Mouse (Mus musculus) intestine, embryonic 15.5 days (tissue): ENCODE measurements around the gene Crnkl1. TPM values are rescaled to one million over a fixed set of nuclear protein-coding genes. Genes with fewer than 3 reads are reported as not detected.

Experiments
- ATAC-seq: fragments of 200-750 bp; cut with Nextera tagmentation; 2 replicates; pipeline ENCODE4 v1.8.0; 2017; ENCODE audit warnings: moderate TSS enrichment, moderate library complexity
- H3K27ac ChIP-seq: fragments of 300-500 bp; sonication (generic); 2 replicates; pipeline ENCODE4 v1.5.1; 2015; ENCODE audit warnings: mild to moderate bottlenecking, inconsistent platforms
- H3K27me3 ChIP-seq: fragments of 300-500 bp; sonication (generic); replicated peaks from 2 replicates; pipeline ENCODE4 v1.6.1; 2015; ENCODE audit warnings: inconsistent platforms
- H3K36me3 ChIP-seq: fragments of 300-500 bp; sonication (generic); 2 replicates; pipeline ENCODE4 v1.6.1; 2015; ENCODE audit warnings: inconsistent platforms
- H3K4me1 ChIP-seq: fragments of 300-500 bp; sonication (generic); replicated peaks from 2 replicates; pipeline ENCODE4 v1.6.1; 2015; ENCODE audit warnings: inconsistent platforms
- H3K4me2 ChIP-seq: fragments of 300-500 bp; sonication (generic); replicated peaks from 2 replicates; pipeline ENCODE4 v1.6.1; 2015; ENCODE audit warnings: mild to moderate bottlenecking, inconsistent platforms
- H3K4me3 ChIP-seq: fragments of 300-500 bp; sonication (generic); replicated peaks from 2 replicates; pipeline ENCODE4 v1.5.1; 2015; ENCODE audit warnings: inconsistent platforms
- H3K9ac ChIP-seq: fragments of 300-500 bp; sonication (generic); 2 replicates; pipeline ENCODE4 v1.6.1; 2015; ENCODE audit warnings: inconsistent platforms
- H3K9me3 ChIP-seq: fragments of 300-500 bp; sonication (generic); 2 replicates; pipeline ENCODE4 v1.6.1; 2016; ENCODE audit warnings: inconsistent platforms
- WGBS: fragments of 180-500 bp; shearing (Covaris S2); methylation state at CpG from one replicate; pipeline ENCODE4 v1.1.7; 2015; 5-methylcytosine and 5-hydroxymethylcytosine counted together
- polyA plus RNA-seq: library from polyadenylated mRNA; unstranded; fragments of >200 nt; fragmentation: Nextera tagmentation; extraction: Ambion mirVana; gene quantifications from 2 replicates; pipeline ENCODE4 v1.2.1, GENCODE M21; 2015

The Crnkl1 gene
- polyA plus RNA-seq: 17.8 and 20.7 TPM in 2 replicates

GRCm38 (mm10) chr2:145934339-145935231 is at the start of gene Crnkl1, which contains the start of gene Cfap61:
Gene Crnkl1 (minus strand): TSS chr2:145935014.
Gene Cfap61 (plus strand): TSS chr2:145934784.
- ATAC-seq: peak; percentile 99
- H3K9me3 ChIP-seq: no peaks in the 10 kb centered on the region
- H3K27ac ChIP-seq: no peak within 1 kb of the TSS
- peaks cover 6% of the 10 kb centered on the region; the same call in 1 of the 2 replicates for H3K4me1 ChIP-seq
- peak within 1 kb of the TSS; percentile 89 for H3K4me3 ChIP-seq
- H3K36me3 ChIP-seq: peaks cover 16% of the 10 kb centered on the region
- H3K27me3 ChIP-seq: no peaks in the 10 kb centered on the region
- under 1% methylated on average over 61 of the region's 61 CpGs for WGBS
- peak within 1 kb of the TSS; percentile 68 for H3K4me2 ChIP-seq
- peak within 1 kb of the TSS; percentile 55 for H3K9ac ChIP-seq

DNA sequence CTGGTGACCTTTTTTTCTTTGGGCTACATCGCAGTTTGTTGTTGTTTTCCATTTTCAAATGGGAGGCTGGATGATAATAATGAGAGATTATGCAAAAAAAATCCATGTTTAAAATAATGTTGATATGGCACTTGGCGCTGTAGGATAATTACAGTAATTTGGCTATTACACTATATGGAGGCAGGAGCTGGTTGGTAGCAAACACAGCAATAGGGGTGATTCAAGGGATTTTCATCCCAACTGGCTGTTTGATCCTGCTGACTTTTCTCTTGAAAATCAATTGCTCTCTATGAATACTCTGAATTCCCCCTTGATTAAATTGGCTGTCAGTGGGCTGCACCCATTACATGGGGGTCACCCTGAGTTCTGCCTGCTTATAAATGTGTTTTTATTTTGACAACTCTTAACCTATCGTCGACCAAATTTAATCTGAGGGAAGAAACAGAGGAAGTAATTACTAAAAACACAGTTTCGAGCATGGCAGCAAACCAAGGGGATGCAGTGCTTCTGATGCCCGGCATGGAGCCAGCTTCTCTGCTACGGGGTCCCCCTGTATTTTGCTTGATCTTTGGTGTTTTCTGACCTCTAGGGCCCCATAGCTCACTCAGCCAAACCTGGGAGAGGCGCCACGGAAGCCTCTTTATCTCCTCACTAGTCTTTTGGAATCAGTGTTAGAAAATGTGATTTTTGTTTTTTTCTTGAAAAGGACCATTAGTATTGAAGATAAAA is 47.7 kb upstream of the Crnkl1 start:
- ATAC-seq: no peak
- Histone ChIP-seq H3K4me2 (no peak overlapping the region), H3K27me3 (no peaks in the 10 kb centered on the region), H3K27ac (no peak overlapping the region), H3K9me3 (no peaks in the 10 kb centered on the region), H3K36me3 (no peaks in the 10 kb centered on the region), H3K4me3 (no peak overlapping the region), H3K9ac (no peak overlapping the region), H3K4me1 (no peaks in the 10 kb centered on the region)
- WGBS: 75% methylated on average over 9 of the region's 9 CpGs

GRCm38 (mm10) chr2:145981699-145982112 is 46.9 kb upstream of the Crnkl1 start:
- Histone ChIP-seq H3K4me2 (no peak overlapping the region), H3K27me3 (no peaks in the 10 kb centered on the region), H3K27ac (no peak overlapping the region), H3K4me3 (no peak overlapping the region), H3K4me1 (no peaks in the 10 kb centered on the region), H3K9me3 (no peaks in the 10 kb centered on the region), H3K36me3 (no peaks in the 10 kb centered on the region), H3K9ac (no peak overlapping the region)
- 50% methylated on average over 6 of the region's 6 CpGs for WGBS
- ATAC-seq: no peak

DNA sequence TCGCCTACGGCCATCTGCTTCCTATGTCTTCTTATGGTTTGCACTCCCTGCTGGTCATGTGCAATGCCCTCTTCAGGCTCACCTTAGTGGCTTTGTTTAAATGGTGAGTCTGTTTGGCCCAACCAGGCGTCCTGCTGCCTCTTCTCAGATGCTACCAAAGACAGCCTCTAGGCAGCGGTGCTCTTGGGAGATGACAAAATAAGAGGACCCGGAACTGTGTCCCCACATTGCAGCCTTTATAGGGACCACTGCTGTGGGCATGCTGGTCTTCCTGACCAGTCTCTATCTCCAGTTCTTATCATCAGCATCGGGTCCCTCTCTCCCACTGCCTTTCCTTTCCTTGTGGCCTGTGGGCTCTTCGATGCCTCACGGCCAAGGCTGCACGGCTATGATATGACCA is 46.1 kb upstream of the Crnkl1 start:
- WGBS: 81% methylated on average over 9 of the region's 9 CpGs
- H3K4me1 ChIP-seq: no peaks in the 10 kb centered on the region
- H3K36me3 ChIP-seq: no peaks in the 10 kb centered on the region
- no peak overlapping the region for H3K4me3 ChIP-seq
- H3K4me2 ChIP-seq: no peak overlapping the region
- no peak overlapping the region for H3K27ac ChIP-seq
- H3K9me3 ChIP-seq: no peaks in the 10 kb centered on the region
- no peak overlapping the region for H3K9ac ChIP-seq
- H3K27me3 ChIP-seq: no peaks in the 10 kb centered on the region
- no peak for ATAC-seq

- Histone ChIP-seq H3K27ac (no peak overlapping the region), H3K36me3 (no peaks in the 10 kb centered on the region), H3K9ac (no peak overlapping the region), H3K4me1 (no peaks in the 10 kb centered on the region), H3K9me3 (no peaks in the 10 kb centered on the region), H3K4me3 (no peak overlapping the region), H3K27me3 (no peaks in the 10 kb centered on the region), H3K4me2 (no peak overlapping the region)
- ATAC-seq: no peak
- WGBS: 69% methylated on average over 4 of the region's 4 CpGs
Measured at GRCm38 (mm10) chr2:145979616-145980015, 44.8 kb upstream of the Crnkl1 start.

- Histone ChIP-seq H3K4me2 (no peak overlapping the region), H3K36me3 (no peaks in the 10 kb centered on the region), H3K4me3 (no peak overlapping the region), H3K27ac (no peak overlapping the region), H3K9me3 (no peaks in the 10 kb centered on the region), H3K27me3 (no peaks in the 10 kb centered on the region), H3K9ac (no peak overlapping the region), H3K4me1 (no peaks in the 10 kb centered on the region)
- no peak for ATAC-seq
- WGBS: 88% methylated on average over 4 of the region's 4 CpGs
Measured at GRCm38 (mm10) chr2:145972571-145972970, 37.8 kb upstream of the Crnkl1 start.

DNA sequence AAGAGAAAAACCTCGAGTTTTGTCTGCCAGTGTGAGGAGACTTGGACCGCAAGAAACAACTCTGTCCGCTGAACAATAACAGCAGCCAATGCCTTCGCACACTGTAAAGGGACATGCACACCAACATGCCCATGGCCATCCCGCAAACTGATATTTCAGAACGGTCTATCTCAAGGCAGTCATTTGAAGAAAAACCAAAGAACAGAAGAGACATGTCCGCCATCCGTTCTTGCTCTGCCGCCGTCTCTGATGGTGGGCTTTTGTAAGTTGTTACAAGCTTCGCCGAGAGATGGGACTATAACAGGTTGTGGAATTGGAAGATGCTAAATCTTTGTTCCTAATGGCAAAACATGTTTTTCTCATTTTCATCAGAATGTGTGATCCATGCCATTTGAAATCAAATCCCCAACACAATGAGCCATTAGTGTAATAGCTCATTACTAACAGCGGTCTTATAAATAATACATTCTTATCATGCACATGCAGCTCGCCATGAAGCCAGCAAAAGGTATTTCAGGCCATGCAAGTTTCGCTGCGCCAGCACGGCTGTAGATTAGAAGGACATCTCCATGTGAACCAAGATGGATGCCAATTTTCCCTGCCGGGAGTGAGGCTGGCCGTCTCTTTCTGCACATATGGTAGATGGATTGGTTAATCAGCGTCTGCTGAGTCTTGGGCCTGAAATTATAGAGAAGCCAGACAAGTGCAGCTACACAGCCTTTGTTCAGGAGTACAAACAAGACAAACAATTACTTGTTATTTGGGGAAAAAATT is 36.6 kb upstream of the Crnkl1 start:
- Histone ChIP-seq H3K4me1 (no peaks in the 10 kb centered on the region), H3K4me2 (no peak overlapping the region), H3K4me3 (no peak overlapping the region), H3K27me3 (no peaks in the 10 kb centered on the region), H3K27ac (no peak overlapping the region), H3K9me3 (no peaks in the 10 kb centered on the region), H3K9ac (no peak overlapping the region), H3K36me3 (no peaks in the 10 kb centered on the region)
- WGBS: 92% methylated on average over 20 of the region's 20 CpGs
- ATAC-seq: no peak

- no peak overlapping the region for H3K4me2 ChIP-seq
- no peak overlapping the region for H3K27ac ChIP-seq
- whole genome bisulfite sequencing: 86% methylated on average over 12 of the region's 12 CpGs
- H3K4me1 ChIP-seq: no peaks in the 10 kb centered on the region
- H3K4me3 ChIP-seq: no peak overlapping the region
- no peaks in the 10 kb centered on the region for H3K36me3 ChIP-seq
- no peaks in the 10 kb centered on the region for H3K9me3 ChIP-seq
- no peak overlapping the region for H3K9ac ChIP-seq
- no peak for ATAC-seq
- H3K27me3 ChIP-seq: no peaks in the 10 kb centered on the region
Measured at GRCm38 (mm10) chr2:145970751-145971150, 35.9 kb upstream of the Crnkl1 start.

GRCm38 (mm10) chr2:145961861-145962260 is 27.0 kb upstream of the Crnkl1 start:
- no peak for ATAC-seq
- Histone ChIP-seq H3K4me1 (no peaks in the 10 kb centered on the region), H3K4me3 (no peak overlapping the region), H3K27me3 (no peaks in the 10 kb centered on the region), H3K9ac (no peak overlapping the region), H3K4me2 (no peak overlapping the region), H3K36me3 (no peaks in the 10 kb centered on the region), H3K9me3 (no peaks in the 10 kb centered on the region), H3K27ac (no peak overlapping the region)
- WGBS: 89% methylated on average over 5 of the region's 5 CpGs

GRCm38 (mm10) chr2:145958551-145958950 is 23.7 kb upstream of the Crnkl1 start:
- Histone ChIP-seq H3K27ac (no peak overlapping the region), H3K4me2 (no peak overlapping the region), H3K9ac (no peak overlapping the region), H3K36me3 (no peaks in the 10 kb centered on the region), H3K27me3 (no peaks in the 10 kb centered on the region), H3K4me3 (no peak overlapping the region), H3K9me3 (no peaks in the 10 kb centered on the region), H3K4me1 (no peaks in the 10 kb centered on the region)
- ATAC-seq: no peak
- WGBS: 80% methylated on average over 7 of the region's 7 CpGs

GRCm38 (mm10) chr2:145958097-145958496 is 23.3 kb upstream of the Crnkl1 start:
- 89% methylated on average over 6 of the region's 6 CpGs for WGBS
- ATAC-seq: no peak

GRCm38 (mm10) chr2:145957450-145957849 is 22.6 kb upstream of the Crnkl1 start:
- no peak overlapping the region for H3K9ac ChIP-seq
- 10% methylated on average over 4 of the region's 4 CpGs for WGBS
- H3K9me3 ChIP-seq: no peaks in the 10 kb centered on the region
- ATAC-seq: no peak; the same call in 1 of the 2 replicates
- no peak overlapping the region for H3K4me3 ChIP-seq
- no peak overlapping the region for H3K4me2 ChIP-seq
- no peaks in the 10 kb centered on the region for H3K36me3 ChIP-seq
- H3K27ac ChIP-seq: no peak overlapping the region
- no peaks in the 10 kb centered on the region for H3K27me3 ChIP-seq
- no peaks in the 10 kb centered on the region for H3K4me1 ChIP-seq

More at GRCm38 (mm10) chr2:145958097-145958496, 23.3 kb upstream of the Crnkl1 start:
- Histone ChIP-seq H3K27ac (no peak overlapping the region), H3K4me3 (no peak overlapping the region), H3K36me3 (no peaks in the 10 kb centered on the region), H3K4me1 (no peaks in the 10 kb centered on the region), H3K27me3 (no peaks in the 10 kb centered on the region), H3K4me2 (no peak overlapping the region), H3K9ac (no peak overlapping the region), H3K9me3 (no peaks in the 10 kb centered on the region)
